Mouse (Mus musculus): Measurements from ENCODE around the gene Poc1a.

Poc1a gene

DNA sequence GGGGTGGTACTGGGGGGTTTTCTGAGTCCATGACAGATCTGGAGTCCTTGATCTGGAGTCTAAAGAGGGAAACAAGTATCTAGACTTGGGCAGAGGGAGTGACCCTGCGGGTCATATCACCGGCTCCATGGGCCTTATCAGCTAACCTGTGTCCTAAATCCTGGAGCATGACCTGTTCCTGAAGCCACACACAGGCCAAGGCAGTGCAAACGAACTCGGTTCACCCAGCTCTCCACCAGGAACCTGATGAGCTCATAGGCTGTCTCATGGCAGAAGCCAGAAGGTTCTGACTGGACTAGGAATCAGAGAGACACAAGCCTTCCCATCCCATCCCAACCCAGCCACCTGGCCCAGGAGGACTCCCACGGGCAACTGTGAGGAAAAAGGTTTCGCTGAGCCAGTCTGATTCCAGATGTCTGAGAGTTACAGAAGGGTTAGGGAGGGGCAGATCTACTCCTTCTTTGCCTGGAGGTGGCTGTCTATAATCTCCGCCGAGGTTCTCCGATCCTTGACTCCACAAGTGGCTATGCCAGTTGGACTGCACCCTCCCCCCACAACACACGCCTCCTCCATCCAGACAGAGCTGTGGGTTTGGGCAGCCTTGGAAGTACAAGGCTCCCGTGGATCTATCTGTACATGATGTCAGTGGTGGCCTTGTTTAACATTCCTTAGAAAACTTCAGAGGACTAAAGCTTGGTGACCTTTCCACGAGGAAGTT is 15.3 kb upstream of the Poc1a start:
- no peak for DNase-seq (ENCODE audit: low spot score in 2 of 2)

DNA sequence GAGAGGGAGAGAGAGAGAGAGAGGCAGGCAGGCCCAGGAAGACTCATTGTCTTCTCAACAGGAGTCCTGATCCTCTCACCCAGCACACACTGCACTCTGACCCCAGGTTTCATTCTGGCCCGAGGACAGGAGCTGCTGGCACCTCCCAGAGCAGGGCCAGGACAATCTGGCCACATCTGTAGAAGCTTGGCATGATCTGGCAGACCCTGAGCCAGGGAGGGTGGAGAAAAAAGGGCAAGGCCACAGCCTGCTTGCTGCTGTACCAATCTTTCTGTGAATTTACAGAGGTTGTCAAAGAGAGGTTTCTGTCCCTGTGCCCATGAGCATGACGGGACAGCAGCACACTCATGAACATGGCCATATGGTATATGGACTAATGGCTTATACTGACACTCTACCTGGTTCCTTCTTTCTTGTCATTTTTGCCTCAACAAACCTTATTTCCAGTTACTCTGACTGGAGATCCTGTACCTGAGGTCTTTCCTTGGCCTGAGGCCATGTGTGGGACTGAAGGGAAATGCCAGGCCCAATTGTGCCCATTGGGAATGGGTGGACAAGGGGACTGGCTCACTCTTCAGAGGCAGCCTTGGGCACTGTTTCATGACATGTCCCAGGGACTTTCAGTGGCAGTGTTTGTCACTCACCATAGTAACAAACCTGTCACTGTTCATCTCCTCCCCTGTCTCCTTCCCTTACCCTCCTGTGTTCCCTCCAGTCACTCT is 13.8 kb upstream of the Poc1a start:
- no peak for DNase-seq (ENCODE audit: low spot score in 2 of 2)

DNA sequence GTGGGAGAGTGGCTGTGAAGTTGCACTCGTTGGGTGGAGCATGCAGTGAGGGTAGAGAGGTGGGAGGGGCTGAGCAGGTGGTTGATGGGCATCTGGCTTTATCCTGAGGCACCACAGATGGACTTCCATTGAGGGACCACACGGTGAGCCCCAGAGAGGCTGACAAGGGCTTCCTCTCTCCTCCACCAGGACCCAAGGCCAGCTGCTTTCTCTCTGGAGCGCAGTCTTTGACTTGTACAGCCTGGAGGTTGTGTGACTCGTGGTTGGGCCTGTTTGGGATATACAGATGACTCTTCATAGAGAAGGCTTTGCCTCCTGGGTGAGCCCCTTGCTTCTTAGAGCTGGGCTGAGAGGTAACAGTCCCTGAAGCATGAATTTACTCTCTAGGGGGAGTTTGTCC is 12.4 kb upstream of the Poc1a start:
- no peak for DNase-seq (ENCODE audit: low spot score in 2 of 2)

DNA sequence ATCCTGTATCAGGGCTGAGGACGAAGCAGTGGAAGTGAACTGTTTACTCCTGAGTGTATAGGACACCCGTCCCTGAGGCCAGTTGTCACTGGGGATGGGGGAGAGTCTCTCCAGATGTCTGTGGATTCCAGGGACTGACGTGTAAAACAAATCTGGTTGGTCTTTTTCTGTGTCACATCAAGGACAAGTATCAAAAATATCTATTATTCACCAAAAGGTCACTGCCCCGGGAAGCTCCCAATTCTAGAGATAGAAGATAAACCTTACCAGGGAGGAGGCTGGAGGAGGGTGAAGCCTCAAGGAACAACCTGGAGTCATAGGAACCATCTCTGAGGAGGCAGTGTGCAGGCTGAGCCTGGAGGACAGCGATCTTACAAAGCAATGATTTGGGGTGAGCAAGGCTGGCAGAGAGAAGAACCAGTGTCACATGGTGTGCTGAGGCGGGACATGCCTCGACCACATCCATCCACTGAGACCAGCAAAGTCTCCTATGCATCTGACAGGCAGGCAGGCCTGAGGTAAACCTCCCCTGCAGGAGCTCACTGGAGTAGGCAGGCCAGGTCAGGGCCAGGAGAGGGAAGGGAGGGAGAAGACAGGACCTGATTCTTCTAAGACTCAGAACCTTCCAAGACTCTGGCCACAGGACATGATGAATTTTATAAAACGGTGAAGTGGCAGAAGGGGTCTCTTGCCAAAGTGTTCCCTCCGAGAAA is 11.6 kb upstream of the Poc1a start:
- DNase-seq (ENCODE audit: low spot score in 2 of 2) = no peak

DNA sequence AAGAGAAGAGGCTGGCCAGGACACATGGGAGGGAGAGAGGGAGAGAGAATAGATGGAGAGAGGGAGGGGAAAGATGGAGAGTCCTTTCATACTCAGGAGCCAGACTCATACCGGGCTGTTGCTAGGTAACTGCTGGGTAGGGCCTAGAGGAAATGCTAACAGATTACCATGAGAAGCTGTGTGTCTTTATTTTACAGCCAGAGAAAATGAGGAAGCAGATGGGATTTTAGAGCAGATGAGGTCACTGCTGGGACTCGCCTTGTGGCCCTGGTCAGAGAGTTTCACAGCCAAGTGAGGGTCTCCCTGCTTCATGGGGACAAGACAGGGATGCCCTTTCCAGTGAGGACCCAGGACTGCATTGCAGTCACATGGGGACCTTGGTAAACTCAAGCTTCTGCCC is 11.0 kb upstream of the Poc1a start:
- no peak for DNase-seq (ENCODE audit: low spot score in 2 of 2)

DNA sequence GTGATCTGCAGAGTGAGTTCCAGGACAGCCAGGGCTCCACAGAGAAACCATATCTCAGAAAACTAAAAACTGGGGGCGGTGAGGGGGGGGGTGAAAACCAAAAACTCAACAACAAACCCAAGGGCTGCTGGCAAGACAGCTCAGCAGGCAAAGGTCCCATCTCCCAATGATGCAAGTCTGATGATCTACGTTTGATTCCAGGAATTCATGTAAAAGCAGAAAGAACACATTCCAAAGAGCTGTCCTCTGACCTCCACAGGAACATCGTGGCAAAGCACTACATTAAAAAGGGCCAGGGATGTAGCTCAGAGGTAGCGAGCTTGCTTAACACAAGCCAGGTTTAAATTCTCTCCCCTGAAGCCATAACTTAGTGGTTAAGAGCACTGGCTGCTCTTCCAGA is 10.2 kb upstream of the Poc1a start:
- no peak for DNase-seq (ENCODE audit: low spot score in 2 of 2)

DNA sequence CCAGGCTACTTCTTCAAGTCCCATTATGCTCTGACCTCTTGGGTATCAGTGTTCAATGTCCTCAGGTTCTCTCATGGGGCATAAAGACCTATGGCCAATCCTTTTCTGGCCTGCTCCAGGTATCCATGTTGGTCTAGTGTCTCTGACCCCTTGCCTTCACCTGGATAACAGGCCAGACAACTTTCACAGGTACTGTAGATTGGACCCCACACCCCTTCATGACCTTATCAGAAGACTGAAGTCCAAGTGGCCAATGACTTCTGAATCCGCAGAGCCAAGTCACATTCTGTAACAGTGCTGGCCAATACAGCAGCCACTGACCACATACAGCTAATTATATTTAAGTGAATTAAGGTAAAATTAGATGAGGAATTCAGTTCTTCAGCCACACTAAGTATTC is 8.6 kb upstream of the Poc1a start:
- no peak for DNase-seq (ENCODE audit: low spot score in 2 of 2)

DNA sequence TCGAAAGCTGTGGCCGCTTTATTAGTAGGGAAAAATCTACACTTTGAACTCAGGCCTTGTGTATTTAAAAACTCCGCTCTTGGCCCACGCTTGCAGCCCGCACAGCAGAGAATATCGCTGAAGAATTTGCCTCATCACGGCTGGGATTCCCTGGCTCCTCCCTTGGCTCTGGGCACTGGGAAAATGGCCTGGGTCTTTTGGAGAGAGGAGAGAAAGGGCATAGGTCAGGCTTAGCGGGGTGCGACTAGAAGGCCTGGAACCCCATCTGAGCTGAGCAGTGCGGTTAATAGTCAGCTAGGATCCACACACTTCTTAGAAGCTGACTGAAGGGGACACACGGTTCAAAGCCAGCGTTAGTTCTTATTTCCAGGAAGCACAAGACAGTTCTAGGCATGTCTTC is 7.6 kb upstream of the Poc1a start:
- no peak for DNase-seq (ENCODE audit: low spot score in 2 of 2)

DNA sequence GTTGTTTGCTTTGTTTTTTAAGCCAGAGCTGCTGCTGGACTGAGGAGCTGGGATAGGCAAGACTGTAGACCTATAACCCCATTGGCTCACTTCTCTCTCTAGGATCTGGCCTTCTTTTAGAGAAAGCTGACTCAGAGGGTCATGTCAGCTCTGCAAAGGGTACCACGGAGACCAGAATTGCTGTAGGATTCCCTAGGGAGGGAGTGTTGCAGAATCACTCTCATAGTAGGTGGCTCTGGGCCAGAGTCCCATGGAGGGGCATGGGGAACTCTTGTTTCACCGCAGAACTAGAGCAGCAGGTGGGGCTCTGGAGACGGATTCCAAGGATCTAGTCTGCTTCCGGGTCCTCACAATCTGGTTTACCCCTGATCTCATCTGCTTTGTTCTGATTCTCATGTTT is 7.1 kb upstream of the Poc1a start:
- DNase-seq (ENCODE audit: low spot score in 2 of 2) = no peak

DNA sequence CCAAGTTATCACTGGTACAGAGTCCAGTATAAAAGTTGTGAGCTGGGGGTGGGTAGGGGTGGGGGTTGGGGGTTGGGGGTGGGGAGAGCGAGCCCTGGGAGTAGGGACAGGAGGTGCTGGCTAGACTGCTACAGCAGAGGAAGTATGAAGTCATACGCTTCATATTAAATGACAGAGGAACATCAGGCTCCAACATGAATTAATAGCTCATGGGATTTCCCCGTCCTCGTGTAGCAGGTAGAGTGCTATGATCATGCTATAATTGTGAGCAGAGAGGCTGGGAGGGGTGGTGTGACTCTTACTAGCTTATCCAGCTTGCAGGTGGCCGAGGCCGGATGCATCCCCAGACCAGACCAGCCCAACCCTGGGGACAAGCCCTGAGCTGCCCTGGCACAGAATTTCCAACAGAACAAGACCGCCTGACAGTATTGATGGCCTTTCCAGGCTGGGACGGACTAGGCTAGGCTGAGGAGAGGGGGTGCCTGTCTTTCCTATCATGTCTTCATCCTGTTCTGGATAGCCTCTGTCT is 6.1 kb upstream of the Poc1a start:
- DNase-seq (ENCODE audit: low spot score in 2 of 2) = no peak

DNA sequence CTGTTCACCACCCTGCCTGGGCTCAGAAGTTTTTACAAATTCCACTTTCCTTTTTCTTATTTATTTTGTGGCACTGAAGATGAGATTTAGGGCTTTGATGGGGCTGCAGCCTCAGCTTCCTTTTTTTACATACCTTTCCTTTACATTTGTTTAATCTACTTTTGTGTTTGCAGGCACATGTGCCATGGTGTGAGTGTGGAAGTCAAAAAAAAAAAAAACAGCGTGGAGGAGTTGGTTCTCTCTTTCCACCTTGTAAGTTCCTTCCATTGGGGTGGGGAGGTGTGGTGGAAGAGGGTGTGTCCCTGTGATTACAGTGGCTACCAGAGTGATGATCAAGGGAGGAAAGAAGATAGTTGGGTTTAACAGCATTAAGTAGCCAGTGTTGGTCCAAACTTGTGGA is 5.1 kb upstream of the Poc1a start:
- DNase-seq (ENCODE audit: low spot score in 2 of 2) = no peak

DNA sequence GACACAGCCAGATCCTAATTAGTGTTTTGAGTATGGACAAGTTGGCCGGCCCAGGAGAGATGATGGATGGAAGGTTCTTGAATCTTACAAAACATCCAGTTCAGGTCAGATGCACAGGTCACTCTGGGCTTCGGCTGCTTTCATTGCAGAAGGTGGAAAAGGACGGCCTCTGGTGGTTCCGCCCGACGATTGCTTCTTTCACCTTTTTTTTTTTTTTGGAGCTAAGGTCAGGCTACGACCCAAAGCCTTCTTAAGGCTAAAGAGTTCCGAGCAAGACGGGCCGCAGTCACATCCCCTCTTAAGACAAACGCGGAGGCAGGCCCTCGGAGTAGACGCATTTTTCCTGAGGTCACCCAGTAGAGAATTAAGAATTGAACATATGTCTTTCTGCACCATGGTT is 475 bp upstream of the Poc1a start:
- no peak for DNase-seq (ENCODE audit: low spot score in 2 of 2)

DNA sequence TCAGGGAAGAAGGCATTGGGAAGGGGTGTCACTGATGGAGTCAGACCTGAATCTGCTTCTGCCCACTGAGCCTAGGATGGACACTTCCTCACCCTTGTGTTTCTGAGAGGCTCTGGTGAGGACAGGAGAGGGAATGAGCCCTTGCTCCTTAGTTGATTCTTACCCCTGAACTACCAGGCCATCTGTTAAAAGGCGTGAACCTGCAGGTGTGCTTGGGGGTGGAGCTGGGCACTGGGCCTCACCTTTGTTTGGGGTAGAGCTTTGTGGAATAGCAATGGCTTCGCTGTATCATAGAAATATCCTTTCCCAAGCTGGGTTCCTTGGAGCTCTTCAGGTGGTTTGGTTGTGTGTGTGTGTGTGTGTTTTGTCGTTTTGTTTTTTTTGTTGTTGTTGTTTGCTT is 1.2 kb downstream of the Poc1a start:
- no peak for DNase-seq (ENCODE audit: low spot score in 2 of 2)

DNA sequence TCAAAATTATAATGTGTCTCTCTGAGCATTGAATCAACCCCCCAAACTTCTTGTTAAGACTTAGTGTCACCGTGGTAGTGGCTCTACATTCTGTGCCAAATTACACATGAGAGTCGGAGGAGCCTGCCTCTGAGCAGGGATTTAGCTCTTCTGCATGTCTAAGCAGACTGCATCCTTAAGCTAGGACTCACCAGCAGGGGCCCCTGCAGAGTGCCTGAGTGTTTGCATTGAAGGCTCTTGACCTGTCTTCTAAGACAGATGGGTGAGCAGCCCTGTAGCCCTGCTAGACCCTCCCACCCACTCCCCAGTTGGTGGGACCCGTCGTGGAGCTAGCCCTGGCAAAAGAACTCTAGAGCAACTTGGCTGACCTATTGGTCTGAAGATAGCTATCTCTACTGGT is 6.3 kb downstream of the Poc1a start:
- no peak for DNase-seq (ENCODE audit: low spot score in 2 of 2)

DNA sequence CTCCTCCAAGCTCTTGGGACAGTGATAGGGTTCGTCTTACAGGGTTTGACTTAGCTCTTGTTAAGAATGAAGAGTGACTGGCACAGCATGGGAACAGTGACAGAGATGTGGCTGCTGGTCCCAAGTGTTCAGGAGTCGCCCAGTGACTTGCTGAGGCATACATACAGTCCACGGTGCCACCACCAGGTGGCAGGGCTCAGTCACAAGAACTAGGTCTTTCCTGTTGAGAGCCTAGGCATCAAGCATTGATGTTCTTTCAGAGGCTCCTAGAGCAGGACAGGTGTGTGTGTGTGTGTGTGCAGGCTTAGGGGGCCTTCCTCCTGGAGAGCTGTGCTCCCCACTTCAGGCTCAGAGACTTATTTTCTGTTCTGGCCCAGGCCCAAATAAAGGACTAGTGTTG is 8.0 kb downstream of the Poc1a start:
- peak; percentile 86 to 92 for DNase-seq (ENCODE audit: low spot score in 2 of 2)

DNA sequence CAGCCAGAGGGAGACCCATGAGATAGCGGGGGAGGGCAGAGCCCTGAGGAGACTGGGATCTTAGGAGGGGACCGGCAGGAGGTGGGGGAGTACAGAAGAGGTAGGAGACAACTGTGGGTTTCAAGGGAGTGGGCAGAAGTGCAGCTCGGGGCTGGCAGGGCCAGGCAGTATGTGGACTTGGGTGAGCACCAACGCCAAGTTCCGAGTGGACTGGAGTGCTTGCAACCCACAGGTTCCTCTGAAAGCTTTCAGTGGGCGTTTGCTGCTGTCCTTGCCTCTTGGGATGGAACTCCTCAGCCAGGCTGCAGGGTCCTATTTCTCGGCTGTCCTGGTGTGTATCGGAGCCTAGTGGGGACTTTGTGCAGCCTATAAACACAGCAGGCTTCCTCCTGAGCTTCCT is 9.0 kb downstream of the Poc1a start:
- no peak for DNase-seq (ENCODE audit: low spot score in 2 of 2)

DNA sequence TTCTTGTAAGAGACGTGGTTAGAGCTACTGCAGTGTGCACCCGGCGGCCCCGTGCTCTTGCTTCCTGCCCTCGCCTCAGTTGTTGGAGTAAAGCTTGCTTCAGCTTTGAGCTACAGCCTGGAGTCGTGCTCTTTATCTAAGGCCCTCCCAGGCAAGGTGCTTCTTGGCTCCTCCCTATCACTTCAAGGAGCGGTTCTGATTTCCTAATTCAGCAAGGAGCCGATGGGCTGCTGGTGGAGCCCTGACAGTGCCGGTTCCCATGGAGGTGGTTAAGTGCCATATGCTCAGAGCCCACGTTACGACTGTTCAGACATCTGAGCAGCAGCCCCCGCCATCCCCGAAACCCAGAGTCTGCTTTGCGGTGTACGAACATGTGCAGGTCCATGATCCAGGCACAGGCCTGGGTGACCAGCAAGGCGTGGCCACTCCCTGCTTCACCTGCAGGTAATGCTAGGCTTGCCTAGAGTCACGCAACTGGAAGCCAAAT is 9.8 kb downstream of the Poc1a start:
- DNase-seq (ENCODE audit: low spot score in 2 of 2) = peak; percentile 60

DNA sequence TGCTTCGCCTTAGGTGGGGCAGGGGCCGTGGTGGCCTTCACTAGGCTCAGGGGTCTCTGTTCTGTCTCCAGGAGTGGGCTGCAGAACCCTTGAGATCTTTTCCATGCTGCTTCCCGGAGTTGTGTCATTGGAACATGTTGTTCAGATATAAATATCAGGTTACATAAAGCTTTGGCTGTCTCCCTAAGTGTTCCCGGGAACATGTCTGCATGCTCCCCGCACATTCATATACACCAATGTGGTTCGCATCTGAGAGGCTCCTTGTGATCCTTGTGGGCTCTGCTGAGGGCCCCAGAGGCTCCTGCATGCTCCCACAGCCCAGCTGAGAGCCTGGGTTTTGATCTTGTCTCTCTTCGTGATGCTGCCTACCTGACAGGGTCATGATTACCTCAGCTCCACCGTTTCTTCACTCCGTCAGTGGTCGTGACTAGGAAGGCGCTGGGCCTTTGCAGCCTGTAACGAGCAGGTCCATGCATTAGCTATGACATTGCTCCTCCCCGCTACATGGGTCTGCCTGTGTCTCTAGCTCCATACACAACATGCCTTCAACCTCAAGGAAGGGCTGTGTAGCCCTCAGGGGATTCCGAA is 12.8 kb downstream of the Poc1a start:
- DNase-seq (ENCODE audit: low spot score in 2 of 2) = no peak

DNA sequence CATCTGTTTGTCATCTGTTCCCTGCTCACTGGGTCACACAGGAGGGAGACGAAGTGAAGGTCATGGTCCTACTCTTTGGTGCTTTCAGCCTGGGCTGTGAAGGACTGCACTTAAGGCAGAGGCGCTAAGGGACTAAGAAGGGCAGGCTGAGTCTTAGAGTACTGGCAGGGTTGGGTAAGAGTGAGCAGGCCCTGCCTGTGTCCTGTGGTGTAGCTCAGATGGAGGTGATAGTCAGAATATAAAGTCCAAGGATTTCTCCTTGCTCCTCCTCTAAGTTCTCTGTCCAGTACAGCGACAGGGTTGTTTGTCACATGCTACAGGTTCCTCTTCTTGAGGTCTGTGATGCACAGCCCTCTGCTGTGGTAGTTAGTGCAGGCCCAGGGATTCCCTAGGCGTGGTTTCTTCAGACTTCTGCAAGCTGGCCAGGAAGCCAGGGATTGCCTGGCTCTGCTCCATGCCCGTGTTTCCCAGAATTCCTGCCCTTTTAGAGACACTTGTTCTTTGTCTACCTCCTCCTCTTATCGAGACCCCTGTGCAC is 15.8 kb downstream of the Poc1a start:
- no peak for DNase-seq (ENCODE audit: low spot score in 2 of 2)

DNA sequence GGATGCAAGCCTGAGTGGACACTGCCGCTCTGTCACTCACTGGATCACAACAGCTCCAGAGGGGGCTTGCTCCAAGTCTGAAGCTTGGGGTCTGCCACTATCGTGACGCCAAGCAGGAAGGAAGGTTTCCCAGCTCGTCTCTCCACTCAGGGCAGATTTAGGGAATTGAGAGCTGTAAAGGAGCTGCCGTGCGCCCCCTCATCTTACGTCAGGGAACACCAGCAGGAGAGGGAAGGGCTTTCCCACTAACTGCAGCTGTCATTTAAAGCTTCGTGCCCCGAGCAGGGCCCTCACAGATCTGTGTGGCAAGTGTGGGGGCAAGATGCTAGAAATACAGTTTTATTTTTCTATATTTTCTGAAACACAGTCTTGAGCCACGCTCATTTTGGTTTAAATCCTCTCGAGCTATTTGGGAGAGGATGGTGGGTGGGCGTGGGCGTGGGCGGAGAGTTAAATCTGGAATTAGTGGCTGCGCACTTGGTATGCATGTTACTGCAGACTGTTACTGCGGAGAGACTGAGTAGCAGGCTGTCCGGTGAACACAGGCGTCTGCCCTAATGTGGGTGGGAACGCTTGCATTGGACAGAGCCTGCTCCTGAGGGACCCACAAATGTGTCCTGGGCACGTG is 19.4 kb downstream of the Poc1a start:
- DNase-seq (ENCODE audit: low spot score in 2 of 2) = peak; percentile 87 to 88

DNA sequence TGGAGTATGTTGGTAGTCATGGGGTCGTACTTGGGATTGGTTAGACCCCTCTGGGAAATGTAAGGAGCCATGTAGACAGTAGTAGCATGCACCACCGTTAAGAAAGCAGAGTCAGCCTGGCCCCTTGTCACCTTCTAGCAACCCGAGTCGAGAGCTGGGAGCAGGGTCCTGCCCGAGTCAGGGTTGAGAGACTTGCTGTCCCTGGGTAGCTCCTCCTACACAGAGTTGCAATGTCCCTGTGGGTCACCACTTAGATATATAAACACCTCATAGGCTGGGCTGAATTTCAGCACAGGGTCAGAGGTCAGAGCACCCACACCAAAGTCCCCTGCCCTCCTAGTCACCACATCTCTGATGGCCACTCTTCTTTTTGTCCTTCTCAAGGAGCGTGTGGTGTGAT is 20.1 kb downstream of the Poc1a start:
- DNase-seq (ENCODE audit: low spot score in 2 of 2) = no peak

Measured in frontal cortex, postnatal 25 days (tissue).